Mouse (Mus musculus): ENCODE measurements at regions not wholly inside any gene's neighbourhood (a gene's known extent, or its start where the extent isn't known, plus 50 kb on each side); places are given as distances from the start of the nearest gene placed in this dataset.

GRCm38 (mm10) chr15:6145071-6145470 lies 154.5 kb upstream of the Dab2 start:
- WGBS, result 76% methylated on average over 2 of the region's 2 CpGs
- Histone ChIP-seq H3K4me1 (ENCODE audit: control insufficient read depth, insufficient read depth, low read length) (no peaks in the 10 kb centered on the region), H3K27ac (ENCODE audit: control insufficient read depth, insufficient read depth, low read depth, low read length, poor library complexity) (no peak overlapping the region), H3K4me3 (replicated peaks; ENCODE audit: control insufficient read depth, low read depth, low read length) (no peak overlapping the region)
- no peak for TF ChIP-seq POLR2A (IDR thresholded peaks at IDR 0.05; ENCODE audit: borderline replicate concordance, control insufficient read depth, low read depth, low read length)
- TF ChIP-seq CTCF (IDR thresholded peaks at IDR 0.05; ENCODE audit: control insufficient read depth, insufficient read depth, low read length), result no peak

GRCm38 (mm10) chr15:6154706-6155105 lies 144.9 kb upstream of the Dab2 start:
- H3K27ac ChIP-seq (ENCODE audit: control insufficient read depth, insufficient read depth, low read depth, low read length, poor library complexity), result no peak overlapping the region
- no peak overlapping the region for H3K4me3 ChIP-seq (replicated peaks; ENCODE audit: control insufficient read depth, low read depth, low read length)
- H3K4me1 ChIP-seq (ENCODE audit: control insufficient read depth, insufficient read depth, low read length), result no peaks in the 10 kb centered on the region
- WGBS, result 84% methylated on average over 9 of the region's 9 CpGs
- TF ChIP-seq CTCF (IDR thresholded peaks at IDR 0.05; ENCODE audit: control insufficient read depth, insufficient read depth, low read length), result no peak
- no peak for TF ChIP-seq POLR2A (IDR thresholded peaks at IDR 0.05; ENCODE audit: borderline replicate concordance, control insufficient read depth, low read depth, low read length)

GRCm38 (mm10) chr15:6180261-6180660 lies 119.3 kb upstream of the Dab2 start:
- no peak overlapping the region for H3K27ac ChIP-seq (ENCODE audit: control insufficient read depth, insufficient read depth, low read depth, low read length, poor library complexity)
- TF ChIP-seq CTCF (IDR thresholded peaks at IDR 0.05; ENCODE audit: control insufficient read depth, insufficient read depth, low read length) (no peak), POLR2A (IDR thresholded peaks at IDR 0.05; ENCODE audit: borderline replicate concordance, control insufficient read depth, low read depth, low read length) (no peak)
- no peaks in the 10 kb centered on the region for H3K4me1 ChIP-seq (ENCODE audit: control insufficient read depth, insufficient read depth, low read length)
- 61% methylated on average over 1 of the region's 1 CpGs for WGBS
- no peak overlapping the region for H3K4me3 ChIP-seq (replicated peaks; ENCODE audit: control insufficient read depth, low read depth, low read length)

- H3K27ac ChIP-seq (ENCODE audit: control insufficient read depth, insufficient read depth, low read depth, low read length, poor library complexity), result no peak overlapping the region
- no peak for TF ChIP-seq CTCF (IDR thresholded peaks at IDR 0.05; ENCODE audit: control insufficient read depth, insufficient read depth, low read length)
- WGBS, result 72% methylated on average over 3 of the region's 3 CpGs
- no peaks in the 10 kb centered on the region for H3K4me1 ChIP-seq (ENCODE audit: control insufficient read depth, insufficient read depth, low read length)
- H3K4me3 ChIP-seq (replicated peaks; ENCODE audit: control insufficient read depth, low read depth, low read length), result no peak overlapping the region
These were observed 116.0 kb upstream of the Dab2 start for GRCm38 (mm10) chr15:6183627-6184026.

GRCm38 (mm10) chr15:6191845-6192244 lies 107.7 kb upstream of the Dab2 start:
- no peak overlapping the region for H3K4me3 ChIP-seq (replicated peaks; ENCODE audit: control insufficient read depth, low read depth, low read length)
- TF ChIP-seq CTCF (IDR thresholded peaks at IDR 0.05; ENCODE audit: control insufficient read depth, insufficient read depth, low read length) (no peak), POLR2A (IDR thresholded peaks at IDR 0.05; ENCODE audit: borderline replicate concordance, control insufficient read depth, low read depth, low read length) (no peak)
- no peaks in the 10 kb centered on the region for H3K4me1 ChIP-seq (ENCODE audit: control insufficient read depth, insufficient read depth, low read length)
- H3K27ac ChIP-seq (ENCODE audit: control insufficient read depth, insufficient read depth, low read depth, low read length, poor library complexity), result no peak overlapping the region

GRCm38 (mm10) chr15:6207239-6207638 lies 92.3 kb upstream of the Dab2 start:
- 65% methylated on average over 2 of the region's 2 CpGs for WGBS
- Histone ChIP-seq H3K4me3 (replicated peaks; ENCODE audit: control insufficient read depth, low read depth, low read length) (no peak overlapping the region), H3K4me1 (ENCODE audit: control insufficient read depth, insufficient read depth, low read length) (no peaks in the 10 kb centered on the region), H3K27ac (ENCODE audit: control insufficient read depth, insufficient read depth, low read depth, low read length, poor library complexity) (no peak overlapping the region)
- TF ChIP-seq CTCF (IDR thresholded peaks at IDR 0.05; ENCODE audit: control insufficient read depth, insufficient read depth, low read length) (no peak), POLR2A (IDR thresholded peaks at IDR 0.05; ENCODE audit: borderline replicate concordance, control insufficient read depth, low read depth, low read length) (no peak)

- TF ChIP-seq POLR2A (IDR thresholded peaks at IDR 0.05; ENCODE audit: borderline replicate concordance, control insufficient read depth, low read depth, low read length) (no peak), CTCF (IDR thresholded peaks at IDR 0.05; ENCODE audit: control insufficient read depth, insufficient read depth, low read length) (0 out of 2 replicates have a peak, but pooled peaks have one; percentile 11)
- 21% methylated on average over 2 of the region's 2 CpGs for WGBS
- H3K4me3 ChIP-seq (replicated peaks; ENCODE audit: control insufficient read depth, low read depth, low read length), result no peak overlapping the region
- H3K4me1 ChIP-seq (ENCODE audit: control insufficient read depth, insufficient read depth, low read length), result no peaks in the 10 kb centered on the region
- H3K27ac ChIP-seq (ENCODE audit: control insufficient read depth, insufficient read depth, low read depth, low read length, poor library complexity), result no peak overlapping the region
These were observed 90.3 kb upstream of the Dab2 start for GRCm38 (mm10) chr15:6209301-6209700.

- no peak for TF ChIP-seq CTCF (IDR thresholded peaks at IDR 0.05; ENCODE audit: control insufficient read depth, insufficient read depth, low read length)
- TF ChIP-seq POLR2A (IDR thresholded peaks at IDR 0.05; ENCODE audit: borderline replicate concordance, control insufficient read depth, low read depth, low read length), result no peak
- Histone ChIP-seq H3K4me3 (replicated peaks; ENCODE audit: control insufficient read depth, low read depth, low read length) (no peak overlapping the region), H3K4me1 (ENCODE audit: control insufficient read depth, insufficient read depth, low read length) (no peaks in the 10 kb centered on the region), H3K27ac (ENCODE audit: control insufficient read depth, insufficient read depth, low read depth, low read length, poor library complexity) (no peak overlapping the region)
- WGBS, result 69% methylated on average over 3 of the region's 3 CpGs
These were observed 81.5 kb upstream of the Dab2 start for GRCm38 (mm10) chr15:6218087-6218486.

GRCm38 (mm10) chr15:6225227-6225626 lies 74.4 kb upstream of the Dab2 start:
- Histone ChIP-seq H3K27ac (ENCODE audit: control insufficient read depth, insufficient read depth, low read depth, low read length, poor library complexity) (no peak overlapping the region), H3K4me3 (replicated peaks; ENCODE audit: control insufficient read depth, low read depth, low read length) (no peak overlapping the region), H3K4me1 (ENCODE audit: control insufficient read depth, insufficient read depth, low read length) (no peaks in the 10 kb centered on the region)
- no peak for TF ChIP-seq CTCF (IDR thresholded peaks at IDR 0.05; ENCODE audit: control insufficient read depth, insufficient read depth, low read length)
- no peak for TF ChIP-seq POLR2A (IDR thresholded peaks at IDR 0.05; ENCODE audit: borderline replicate concordance, control insufficient read depth, low read depth, low read length)
- 76% methylated on average over 1 of the region's 1 CpGs for WGBS

Measured in bone marrow, adult 2 months (tissue).